Mouse (Mus musculus): Measurements from ENCODE around the gene 1700029H14Rik.

Gene 1700029H14Rik

DNA sequence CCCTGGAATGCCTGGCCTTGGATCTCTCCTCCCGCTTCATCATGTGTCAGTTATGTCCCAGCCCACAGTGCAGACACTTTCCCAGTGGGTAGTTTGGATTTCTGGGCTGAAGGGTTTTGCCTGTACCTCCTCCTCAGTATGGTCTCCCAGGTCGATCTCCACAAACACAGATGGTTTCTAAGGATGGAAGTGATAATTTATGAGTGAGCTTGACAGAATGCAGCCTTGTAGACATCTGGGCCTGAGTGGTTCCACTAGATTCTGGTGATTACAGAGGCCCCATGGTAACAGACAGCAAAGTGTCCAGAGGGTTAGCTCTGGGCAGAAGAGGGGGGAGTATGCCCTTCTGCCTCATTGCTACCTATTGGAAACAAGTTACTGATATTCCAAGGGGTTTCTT lies 4.7 kb downstream of the 1700029H14Rik start:
- Histone ChIP-seq H3K4me1 (replicated peaks; ENCODE audit: low read depth, low read length) (peaks cover 8% of the 10 kb centered on the region), H3K4me3 (replicated peaks; ENCODE audit: low read length) (no peak overlapping the region), H3K9me3 (ENCODE audit: low read length) (peaks cover 15% of the 10 kb centered on the region), H3K36me3 (ENCODE audit: insufficient read depth, low read length) (no peaks in the 10 kb centered on the region), H3K27me3 (ENCODE audit: insufficient read depth, low read length) (no peaks in the 10 kb centered on the region)
- TF ChIP-seq CTCF (conservative IDR thresholded peaks at IDR 0.05; ENCODE audit: low read length) (no peak), NANOG (IDR thresholded peaks at IDR 0.05; ENCODE audit: borderline replicate concordance, low read length) (no peak), POU5F1 (IDR thresholded peaks at IDR 0.05; ENCODE audit: borderline replicate concordance, low read length) (no peak)

- H3K36me3 ChIP-seq (ENCODE audit: insufficient read depth, low read length), result no peaks in the 10 kb centered on the region
- no peaks in the 10 kb centered on the region for H3K27me3 ChIP-seq (ENCODE audit: insufficient read depth, low read length)
- peaks cover 31% of the 10 kb centered on the region for H3K9me3 ChIP-seq (ENCODE audit: low read length)
- no peak for TF ChIP-seq NANOG (IDR thresholded peaks at IDR 0.05; ENCODE audit: borderline replicate concordance, low read length)
- TF ChIP-seq POU5F1 (IDR thresholded peaks at IDR 0.05; ENCODE audit: borderline replicate concordance, low read length), result no peak
- TF ChIP-seq CTCF (conservative IDR thresholded peaks at IDR 0.05; ENCODE audit: low read length), result no peak
- H3K4me1 ChIP-seq (replicated peaks; ENCODE audit: low read depth, low read length), result peaks cover 42% of the 10 kb centered on the region
- H3K4me3 ChIP-seq (replicated peaks; ENCODE audit: low read length), result no peak overlapping the region
Measured at GRCm38 (mm10) chr8:13551574-13551830, 10.8 kb downstream of the 1700029H14Rik start.

GRCm38 (mm10) chr8:13550718-13551573 lies 11.3 kb downstream of the 1700029H14Rik start:
- TF ChIP-seq CTCF (conservative IDR thresholded peaks at IDR 0.05; ENCODE audit: low read length), result peak; percentile 34; the same call in 1 of the 2 replicates
- no peak for TF ChIP-seq POU5F1 (IDR thresholded peaks at IDR 0.05; ENCODE audit: borderline replicate concordance, low read length)
- Histone ChIP-seq H3K36me3 (ENCODE audit: insufficient read depth, low read length) (no peaks in the 10 kb centered on the region), H3K4me3 (replicated peaks; ENCODE audit: low read length) (no peak overlapping the region)

DNA sequence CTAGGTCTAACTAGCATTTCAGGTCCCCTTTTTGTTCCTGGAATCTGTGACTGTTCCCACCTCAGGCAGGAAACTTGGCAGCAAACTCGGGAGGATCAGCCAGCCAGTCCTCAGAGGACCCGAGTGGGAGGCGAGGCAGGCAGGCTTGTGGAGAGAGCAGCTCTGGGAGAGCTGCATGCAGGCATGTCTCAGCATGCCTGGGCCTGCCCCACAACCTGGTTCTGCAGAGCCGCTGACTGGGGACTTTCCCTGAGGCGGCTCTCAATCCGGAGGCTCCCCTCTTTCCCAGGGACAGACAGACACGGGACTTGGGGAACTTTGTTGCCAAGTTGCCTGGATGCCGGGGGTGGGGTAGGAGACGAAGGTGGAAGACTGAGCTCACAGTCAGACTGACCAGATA lies 13.4 kb downstream of the 1700029H14Rik start:
- H3K27me3 ChIP-seq (ENCODE audit: insufficient read depth, low read length), result 0 out of 2 replicates have a peak, but pooled peaks cover under 1% of the 10 kb centered on the region
- peaks cover 42% of the 10 kb centered on the region for H3K4me1 ChIP-seq (replicated peaks; ENCODE audit: low read depth, low read length)
- TF ChIP-seq CTCF (conservative IDR thresholded peaks at IDR 0.05; ENCODE audit: low read length) (no peak), POU5F1 (IDR thresholded peaks at IDR 0.05; ENCODE audit: borderline replicate concordance, low read length) (no peak), NANOG (IDR thresholded peaks at IDR 0.05; ENCODE audit: borderline replicate concordance, low read length) (no peak)
- peaks cover 22% of the 10 kb centered on the region for H3K9me3 ChIP-seq (ENCODE audit: low read length)
- H3K36me3 ChIP-seq (ENCODE audit: insufficient read depth, low read length), result no peaks in the 10 kb centered on the region
- H3K4me3 ChIP-seq (replicated peaks; ENCODE audit: low read length), result peak overlapping the region; percentile 58

More at GRCm38 (mm10) chr8:13550718-13551573, 11.3 kb downstream of the 1700029H14Rik start:
- H3K27me3 ChIP-seq (ENCODE audit: insufficient read depth, low read length), result no peaks in the 10 kb centered on the region
- H3K9me3 ChIP-seq (ENCODE audit: low read length), result peaks cover 31% of the 10 kb centered on the region
- peaks cover 42% of the 10 kb centered on the region for H3K4me1 ChIP-seq (replicated peaks; ENCODE audit: low read depth, low read length)

GRCm38 (mm10) chr8:13548235-13548634 lies 14.0 kb downstream of the 1700029H14Rik start:
- Histone ChIP-seq H3K4me1 (replicated peaks; ENCODE audit: low read depth, low read length) (peaks cover 42% of the 10 kb centered on the region), H3K36me3 (ENCODE audit: insufficient read depth, low read length) (no peaks in the 10 kb centered on the region), H3K27me3 (ENCODE audit: insufficient read depth, low read length) (peaks cover 6% of the 10 kb centered on the region; the same call in 1 of the 2 replicates), H3K9me3 (ENCODE audit: low read length) (peaks cover 17% of the 10 kb centered on the region), H3K4me3 (replicated peaks; ENCODE audit: low read length) (no peak overlapping the region)
- TF ChIP-seq NANOG (IDR thresholded peaks at IDR 0.05; ENCODE audit: borderline replicate concordance, low read length) (no peak), POU5F1 (IDR thresholded peaks at IDR 0.05; ENCODE audit: borderline replicate concordance, low read length) (no peak), CTCF (conservative IDR thresholded peaks at IDR 0.05; ENCODE audit: low read length) (peak; percentile 33)

DNA sequence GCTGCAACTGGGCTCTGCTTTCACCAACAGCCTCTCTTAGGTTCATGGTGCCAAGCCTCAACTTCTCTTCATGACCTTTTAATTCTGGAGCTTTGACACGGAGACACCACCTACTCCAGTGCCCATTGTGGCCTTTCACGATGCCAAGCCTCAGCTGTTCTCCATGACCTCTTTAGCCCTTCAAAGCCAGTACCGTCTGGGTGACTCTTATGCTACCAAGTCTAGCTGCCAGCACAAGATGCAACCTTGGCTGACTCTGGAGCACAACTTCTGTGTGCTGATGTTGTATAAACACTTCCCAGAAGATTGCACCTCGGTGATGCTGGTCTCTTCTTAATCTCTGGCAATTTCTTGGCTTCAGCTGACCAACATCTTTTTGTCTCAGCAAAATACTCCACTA lies 15.8 kb downstream of the 1700029H14Rik start:
- H3K9me3 ChIP-seq (ENCODE audit: low read length), result peaks cover 17% of the 10 kb centered on the region
- no peak overlapping the region for H3K4me3 ChIP-seq (replicated peaks; ENCODE audit: low read length)
- peaks cover 47% of the 10 kb centered on the region for H3K4me1 ChIP-seq (replicated peaks; ENCODE audit: low read depth, low read length)
- H3K36me3 ChIP-seq (ENCODE audit: insufficient read depth, low read length), result no peaks in the 10 kb centered on the region
- H3K27me3 ChIP-seq (ENCODE audit: insufficient read depth, low read length), result peaks cover 6% of the 10 kb centered on the region; the same call in 1 of the 2 replicates
- no peak for TF ChIP-seq NANOG (IDR thresholded peaks at IDR 0.05; ENCODE audit: borderline replicate concordance, low read length)
- TF ChIP-seq POU5F1 (IDR thresholded peaks at IDR 0.05; ENCODE audit: borderline replicate concordance, low read length), result no peak
- TF ChIP-seq CTCF (conservative IDR thresholded peaks at IDR 0.05; ENCODE audit: low read length), result no peak

DNA sequence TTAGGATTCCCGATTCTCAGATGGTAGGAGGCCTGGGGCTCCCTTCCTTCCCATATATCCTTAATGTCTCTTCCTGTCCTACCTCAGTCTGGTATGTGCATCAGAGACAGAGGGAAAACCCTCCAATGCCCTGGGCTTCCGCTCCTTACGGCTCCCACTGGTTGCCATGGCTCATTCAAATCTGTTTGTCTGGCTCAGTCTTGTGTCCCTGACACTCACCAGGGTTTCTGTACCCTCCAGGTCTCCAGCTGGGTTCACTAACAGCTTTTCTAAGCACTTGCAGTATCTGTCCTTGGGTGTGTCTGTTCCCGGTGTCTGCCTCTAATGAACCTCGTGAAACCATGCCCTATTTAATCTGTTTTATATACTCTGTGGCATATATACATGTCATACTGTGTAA lies 20.7 kb downstream of the 1700029H14Rik start:
- Histone ChIP-seq H3K4me3 (replicated peaks; ENCODE audit: low read length) (no peak overlapping the region), H3K36me3 (ENCODE audit: insufficient read depth, low read length) (no peaks in the 10 kb centered on the region)
- TF ChIP-seq CTCF (conservative IDR thresholded peaks at IDR 0.05; ENCODE audit: low read length), result no peak
- TF ChIP-seq NANOG (IDR thresholded peaks at IDR 0.05; ENCODE audit: borderline replicate concordance, low read length), result 0 out of 2 replicates have a peak, but pooled peaks have one; percentile 33

DNA sequence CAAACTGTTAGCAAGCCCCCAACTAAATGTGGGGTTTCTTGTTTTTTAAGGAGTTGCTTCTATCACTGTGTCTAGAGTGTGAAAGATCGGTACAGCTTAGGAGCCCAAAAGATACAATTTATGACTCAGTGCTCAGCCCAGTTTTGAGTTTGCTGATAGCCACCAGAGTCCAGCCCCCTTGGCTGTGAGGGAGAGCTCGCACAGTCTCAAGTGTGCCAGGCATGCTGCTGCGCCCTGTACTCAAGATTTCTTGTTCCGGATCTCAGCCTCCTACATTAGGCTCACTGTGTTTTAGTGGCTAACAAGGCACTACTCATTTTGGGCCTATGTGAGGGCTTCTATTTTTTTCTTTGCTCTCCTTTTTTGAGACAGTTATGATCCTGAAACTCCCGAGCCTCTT lies 22.1 kb downstream of the 1700029H14Rik start:
- Histone ChIP-seq H3K36me3 (ENCODE audit: insufficient read depth, low read length) (no peaks in the 10 kb centered on the region), H3K27me3 (ENCODE audit: insufficient read depth, low read length) (peaks cover 6% of the 10 kb centered on the region; the same call in 1 of the 2 replicates), H3K4me3 (replicated peaks; ENCODE audit: low read length) (no peak overlapping the region), H3K4me1 (replicated peaks; ENCODE audit: low read depth, low read length) (peaks cover 18% of the 10 kb centered on the region), H3K9me3 (ENCODE audit: low read length) (peaks cover 12% of the 10 kb centered on the region)
- TF ChIP-seq CTCF (conservative IDR thresholded peaks at IDR 0.05; ENCODE audit: low read length), result no peak
- TF ChIP-seq NANOG (IDR thresholded peaks at IDR 0.05; ENCODE audit: borderline replicate concordance, low read length), result no peak
- no peak for TF ChIP-seq POU5F1 (IDR thresholded peaks at IDR 0.05; ENCODE audit: borderline replicate concordance, low read length)

More for the DNA sequence above, 20.7 kb downstream of the 1700029H14Rik start:
- H3K9me3 ChIP-seq (ENCODE audit: low read length), result peaks cover 6% of the 10 kb centered on the region; the same call in 1 of the 2 replicates
- H3K27me3 ChIP-seq (ENCODE audit: insufficient read depth, low read length), result peaks cover 6% of the 10 kb centered on the region; the same call in 1 of the 2 replicates
- H3K4me1 ChIP-seq (replicated peaks; ENCODE audit: low read depth, low read length), result peaks cover 18% of the 10 kb centered on the region

All from E14TG2a.4 (cell line).